Mouse (Mus musculus) hindbrain, embryonic 16.5 days (tissue): ENCODE measurements around the gene Samd4b. TPM values are rescaled to one million over a fixed set of nuclear protein-coding genes. Genes with fewer than 3 reads are reported as not detected.

Source experiments
- ATAC-seq: fragments of 200-750 bp; cut with Nextera tagmentation; 2 replicates; pipeline ENCODE4 v1.8.0; 2017; ENCODE audit warnings: moderate TSS enrichment, moderate library complexity
- H3K27ac ChIP-seq: fragments of 300-500 bp; sonication (generic); 2 replicates; pipeline ENCODE4 v1.5.1; 2014; ENCODE audit warnings: low read depth, mild to moderate bottlenecking, control low read depth, low read length, moderate library complexity
- H3K27me3 ChIP-seq: fragments of 300-500 bp; sonication (generic); replicated peaks from 2 replicates; pipeline ENCODE4 v1.6.1; 2014; ENCODE audit warnings: low read length; ENCODE audit not compliant: control insufficient read depth, insufficient read depth
- H3K36me3 ChIP-seq: fragments of 300-500 bp; sonication (generic); 2 replicates; pipeline ENCODE4 v1.6.1; 2014; ENCODE audit warnings: mild to moderate bottlenecking, low read length, moderate library complexity, mixed read lengths; ENCODE audit not compliant: control insufficient read depth, insufficient read depth
- H3K4me1 ChIP-seq: fragments of 300-500 bp; sonication (generic); 2 replicates; pipeline ENCODE4 v1.6.1; 2014; ENCODE audit warnings: low read depth, low read length; ENCODE audit not compliant: control insufficient read depth, insufficient read depth
- H3K4me2 ChIP-seq: fragments of 300-500 bp; sonication (generic); 2 replicates; pipeline ENCODE4 v1.6.1; 2014; ENCODE audit warnings: mild to moderate bottlenecking, low read length, control low read depth, moderate library complexity
- H3K4me3 ChIP-seq: fragments of 300-500 bp; sonication (generic); 2 replicates; pipeline ENCODE4 v1.5.1; 2014; ENCODE audit warnings: mild to moderate bottlenecking, low read length, control low read depth, moderate library complexity
- H3K9ac ChIP-seq: fragments of 300-500 bp; sonication (generic); 2 replicates; pipeline ENCODE4 v1.6.1; 2014; ENCODE audit warnings: low read depth, mild to moderate bottlenecking, control low read depth, low read length, moderate library complexity
- H3K9me3 ChIP-seq: fragments of 300-500 bp; sonication (generic); 2 replicates; pipeline ENCODE4 v1.6.1; 2014; ENCODE audit warnings: mild to moderate bottlenecking, low read length, moderate library complexity; ENCODE audit not compliant: control insufficient read depth
- WGBS: fragments of 180-500 bp; shearing (Covaris S2); extraction: QIAGEN DNeasy Blood & Tissue Kit; methylation state at CpG from one replicate; pipeline ENCODE4 v1.1.7; 2014; 5-methylcytosine and 5-hydroxymethylcytosine counted together
- polyA plus RNA-seq: library from polyadenylated mRNA; unstranded; fragments of >200 nt; fragmentation: Nextera tagmentation; extraction: Ambion mirVana; gene quantifications from 2 replicates; pipeline ENCODE4 v1.2.1, GENCODE M21; 2015

Gene Samd4b
- polyA plus RNA-seq, 1 experiment from 2014 or later, result 11.1 TPM

DNA sequence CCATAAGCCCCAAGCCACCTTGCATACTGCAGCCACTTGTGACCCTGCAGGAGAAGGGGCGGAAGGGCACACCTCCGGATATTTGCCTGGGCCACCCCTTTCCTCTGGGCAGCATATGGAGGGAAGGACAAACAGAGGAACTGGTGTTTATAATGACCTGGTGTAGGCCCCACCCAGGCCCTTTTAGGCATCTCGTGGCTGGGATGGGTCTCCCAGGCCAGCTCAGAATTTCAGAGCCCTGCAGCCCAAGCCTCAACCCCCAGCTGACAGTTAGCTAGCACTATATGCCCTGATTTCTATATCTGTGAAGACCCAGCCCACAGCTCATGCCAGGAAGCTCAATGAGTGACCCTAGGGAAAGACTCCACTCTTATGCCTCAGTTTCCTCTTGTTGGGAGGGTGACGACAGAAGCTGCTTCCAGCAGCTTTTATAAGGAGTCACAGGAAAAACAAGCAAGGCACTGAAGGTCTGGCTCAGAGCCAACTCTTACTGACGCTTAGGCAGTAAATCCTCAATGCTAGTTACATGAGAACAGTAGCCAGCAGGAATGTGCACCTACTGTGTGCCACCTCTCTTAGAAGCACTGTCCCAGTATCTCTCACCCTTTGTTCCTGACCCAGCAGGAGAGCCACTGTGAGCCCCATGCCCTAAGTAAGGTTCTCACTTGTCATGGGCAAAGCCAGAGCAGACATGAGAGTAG is 26.8 kb downstream of the Samd4b start:
- Histone ChIP-seq H3K4me3 (no peak overlapping the region), H3K27ac (0 out of 2 replicates have a peak overlapping the region, but pooled peaks have one; percentile 12), H3K36me3 (peaks cover 2% of the 10 kb centered on the region), H3K9me3 (no peaks in the 10 kb centered on the region), H3K9ac (no peak overlapping the region), H3K27me3 (no peaks in the 10 kb centered on the region), H3K4me1 (peaks cover 15% of the 10 kb centered on the region), H3K4me2 (no peak overlapping the region)
- WGBS, result 39% methylated on average over 5 of the region's 5 CpGs
- no peak for ATAC-seq

DNA sequence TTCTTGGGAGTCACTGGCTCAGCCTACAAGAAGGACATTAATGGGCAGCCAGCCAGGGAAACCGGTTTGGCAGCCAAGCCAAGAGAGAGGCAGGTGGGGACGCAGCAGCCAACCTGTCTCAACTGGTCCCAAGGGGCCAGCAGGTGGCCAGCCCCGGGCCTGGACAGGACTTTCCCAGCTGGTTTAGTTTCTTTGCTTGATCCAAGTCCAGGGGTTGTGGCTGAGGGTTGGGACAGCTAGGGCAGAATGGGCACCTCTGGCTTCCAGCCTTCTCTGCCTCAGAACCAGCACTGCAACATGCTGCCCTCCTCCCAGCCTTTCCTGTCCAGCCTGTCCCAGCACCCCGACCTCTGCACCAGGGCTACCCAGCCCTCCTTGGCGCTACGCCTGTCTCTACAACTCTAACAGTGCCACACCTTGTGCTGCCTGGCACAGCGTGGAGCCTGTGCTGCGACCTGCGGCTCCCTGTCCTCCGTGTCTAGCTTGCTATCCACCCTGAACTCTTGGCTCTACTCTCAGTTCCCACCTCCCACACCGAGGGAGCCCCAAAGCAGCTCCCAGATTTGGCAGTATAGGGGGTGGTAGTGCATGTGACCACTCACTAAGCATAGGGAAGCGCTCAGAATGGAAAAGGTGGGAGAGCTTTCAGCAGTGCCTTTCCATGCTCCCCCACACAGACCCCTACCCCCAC is 27.5 kb downstream of the Samd4b start:
- Histone ChIP-seq H3K9ac (0 out of 2 replicates have a peak overlapping the region, but pooled peaks have one; percentile 32), H3K4me3 (no peak overlapping the region), H3K4me1 (peaks cover 15% of the 10 kb centered on the region), H3K9me3 (no peaks in the 10 kb centered on the region), H3K36me3 (peaks cover 2% of the 10 kb centered on the region), H3K4me2 (no peak overlapping the region), H3K27me3 (no peaks in the 10 kb centered on the region), H3K27ac (no peak overlapping the region)
- WGBS, result 58% methylated on average over 12 of the region's 12 CpGs
- no peak for ATAC-seq

DNA sequence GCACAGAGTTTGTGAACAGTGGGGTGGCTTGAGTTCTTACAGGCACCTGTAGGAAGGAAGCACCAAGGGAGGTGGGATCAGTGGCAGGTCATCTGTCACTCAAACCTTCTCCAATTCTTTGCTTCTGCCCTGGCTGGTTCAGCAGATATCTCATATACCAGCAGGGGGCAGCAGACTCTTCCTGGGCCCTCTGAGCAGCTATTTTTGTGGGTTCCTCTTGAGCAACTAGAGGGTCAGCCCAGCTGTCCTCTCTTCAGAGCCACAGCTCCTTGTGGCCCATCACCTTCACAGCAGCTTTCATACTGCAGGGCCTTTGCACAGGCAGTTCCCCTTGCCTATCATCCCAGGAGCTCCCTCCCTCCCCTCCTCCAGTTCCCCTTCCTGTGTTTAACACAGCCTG is 29.7 kb downstream of the Samd4b start:
- peaks cover 10% of the 10 kb centered on the region for H3K36me3 ChIP-seq
- no peaks in the 10 kb centered on the region for H3K9me3 ChIP-seq
- H3K27ac ChIP-seq, result no peak overlapping the region
- H3K4me3 ChIP-seq, result no peak overlapping the region
- no peak for ATAC-seq
- H3K9ac ChIP-seq, result no peak overlapping the region
- peaks cover 15% of the 10 kb centered on the region for H3K4me1 ChIP-seq
- no peak overlapping the region for H3K4me2 ChIP-seq
- no peaks in the 10 kb centered on the region for H3K27me3 ChIP-seq

DNA sequence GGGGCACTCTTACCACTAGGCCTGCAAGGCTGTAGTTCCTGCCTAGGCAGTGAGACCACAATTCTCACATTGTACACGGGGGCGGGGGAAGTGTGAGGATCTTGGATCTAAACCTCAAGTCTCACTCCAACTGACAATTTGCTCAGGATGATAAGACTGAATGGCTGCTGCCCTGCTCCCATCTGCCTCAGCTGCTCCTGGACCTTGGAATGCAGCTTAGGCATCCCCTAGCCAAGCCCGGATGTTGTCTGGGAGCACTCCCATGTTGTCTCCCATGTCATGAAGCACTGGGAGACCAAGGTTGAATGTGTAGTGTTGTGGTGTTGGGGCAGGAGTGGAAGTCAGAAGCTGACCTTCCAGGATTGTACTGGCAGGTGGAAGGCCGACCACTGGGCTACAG is 30.4 kb downstream of the Samd4b start:
- Histone ChIP-seq H3K4me2 (no peak overlapping the region), H3K9ac (no peak overlapping the region), H3K9me3 (no peaks in the 10 kb centered on the region), H3K4me3 (no peak overlapping the region), H3K27me3 (no peaks in the 10 kb centered on the region), H3K27ac (no peak overlapping the region), H3K36me3 (peaks cover 10% of the 10 kb centered on the region), H3K4me1 (peaks cover 15% of the 10 kb centered on the region)
- WGBS, result 90% methylated on average over 4 of the region's 4 CpGs
- ATAC-seq, result no peak

DNA sequence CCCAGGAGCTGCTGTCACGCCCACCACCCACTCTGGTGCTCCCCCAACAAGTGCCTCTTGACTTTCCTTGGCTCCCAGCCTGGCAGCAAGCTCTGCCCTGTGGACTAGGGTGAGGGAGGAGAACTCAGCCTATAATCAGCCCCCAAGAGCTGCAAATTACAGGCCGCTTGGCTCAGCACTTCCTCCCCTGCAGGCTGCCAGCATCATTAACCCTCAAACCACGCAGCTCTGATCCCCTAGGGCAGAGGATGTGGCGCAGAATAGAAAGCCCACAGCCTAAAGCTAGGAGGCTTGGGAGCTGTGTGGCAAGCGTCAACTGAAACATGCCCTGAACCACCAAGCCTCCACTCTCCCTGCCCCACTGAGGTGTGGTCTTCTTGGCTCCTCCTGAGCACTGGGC is 32.5 kb downstream of the Samd4b start:
- Histone ChIP-seq H3K4me2 (no peak overlapping the region), H3K4me3 (no peak overlapping the region), H3K9me3 (no peaks in the 10 kb centered on the region), H3K36me3 (peaks cover 13% of the 10 kb centered on the region), H3K9ac (peak overlapping the region; percentile 22; the same call in 1 of the 2 replicates), H3K27me3 (no peaks in the 10 kb centered on the region), H3K4me1 (peaks cover 5% of the 10 kb centered on the region), H3K27ac (no peak overlapping the region)
- 67% methylated on average over 5 of the region's 5 CpGs for WGBS
- ATAC-seq, result no peak

DNA sequence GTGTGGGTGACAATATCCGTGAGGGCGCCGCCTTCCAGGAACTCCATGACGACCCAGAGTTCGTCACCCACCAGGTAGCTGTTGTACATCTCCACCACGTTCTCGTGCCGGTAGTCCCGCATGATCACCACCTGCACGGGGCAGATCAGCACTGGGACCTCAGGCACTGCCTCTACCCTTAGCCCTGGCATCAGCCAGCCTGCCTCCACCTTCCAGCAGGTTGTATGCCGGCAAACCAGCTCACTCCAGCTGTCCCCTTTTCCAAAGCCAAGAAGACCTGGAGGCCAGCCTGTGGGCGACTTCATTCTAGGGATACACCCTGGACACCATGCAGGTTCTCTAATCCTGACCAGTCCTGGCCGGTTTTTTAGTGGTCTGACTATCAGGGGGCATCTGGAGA is 35.0 kb downstream of the Samd4b start:
- H3K27ac ChIP-seq, result no peak overlapping the region
- H3K4me3 ChIP-seq, result no peak overlapping the region
- no peaks in the 10 kb centered on the region for H3K9me3 ChIP-seq
- H3K36me3 ChIP-seq, result peaks cover 22% of the 10 kb centered on the region
- no peak overlapping the region for H3K9ac ChIP-seq
- no peak for ATAC-seq
- no peak overlapping the region for H3K4me2 ChIP-seq
- no peaks in the 10 kb centered on the region for H3K27me3 ChIP-seq
- no peaks in the 10 kb centered on the region for H3K4me1 ChIP-seq
- WGBS, result 92% methylated on average over 13 of the region's 13 CpGs

DNA sequence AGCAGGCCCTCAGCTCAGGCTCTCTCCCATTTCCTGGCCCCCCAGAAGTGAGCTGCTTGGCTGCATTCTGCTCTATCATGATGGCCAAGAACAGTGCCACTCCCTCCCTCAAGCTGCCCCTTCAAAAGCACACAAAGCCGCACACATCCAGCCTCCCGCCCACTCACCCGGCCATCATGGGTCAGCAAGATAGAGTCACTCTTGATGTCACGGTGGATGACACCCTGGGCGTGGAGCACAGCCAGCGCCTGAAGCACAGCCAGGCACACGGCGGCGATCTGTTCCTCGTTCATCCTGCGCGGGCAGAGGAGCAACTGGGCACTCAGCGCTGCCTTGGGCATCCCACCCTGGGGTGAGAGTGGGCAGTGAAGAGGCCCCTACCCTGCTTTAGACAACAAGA is 35.6 kb downstream of the Samd4b start:
- H3K36me3 ChIP-seq, result peaks cover 20% of the 10 kb centered on the region; the same call in 1 of the 2 replicates
- no peak overlapping the region for H3K27ac ChIP-seq
- no peaks in the 10 kb centered on the region for H3K4me1 ChIP-seq
- H3K4me3 ChIP-seq, result no peak overlapping the region
- H3K9ac ChIP-seq, result no peak overlapping the region
- ATAC-seq, result no peak
- H3K27me3 ChIP-seq, result no peaks in the 10 kb centered on the region
- WGBS, result 93% methylated on average over 13 of the region's 13 CpGs
- H3K4me2 ChIP-seq, result no peak overlapping the region
- H3K9me3 ChIP-seq, result no peaks in the 10 kb centered on the region

DNA sequence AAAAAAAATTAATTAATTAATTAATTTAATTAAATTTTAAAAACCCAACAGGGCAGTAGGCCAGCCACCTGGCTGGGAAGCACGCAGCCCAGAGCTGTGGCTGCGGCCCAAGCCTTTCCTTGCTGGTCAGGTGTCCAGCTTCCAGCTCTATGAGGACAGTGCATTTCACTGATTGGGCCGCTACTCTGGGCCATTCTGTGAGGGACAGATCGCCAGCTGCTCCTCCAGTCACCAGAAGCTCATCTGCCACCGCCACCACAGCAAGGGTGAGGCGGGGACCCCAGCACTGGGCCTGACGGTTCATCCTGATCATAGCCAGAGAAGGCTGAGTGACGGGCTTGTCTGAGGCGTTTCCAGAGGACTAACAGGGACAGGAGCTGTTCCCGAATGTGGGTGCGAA is 36.0 kb downstream of the Samd4b start:
- ATAC-seq, result no peak
- Histone ChIP-seq H3K27ac (no peak overlapping the region), H3K36me3 (peaks cover 20% of the 10 kb centered on the region; the same call in 1 of the 2 replicates), H3K9me3 (no peaks in the 10 kb centered on the region), H3K4me1 (no peaks in the 10 kb centered on the region), H3K4me2 (no peak overlapping the region), H3K9ac (no peak overlapping the region), H3K4me3 (no peak overlapping the region), H3K27me3 (no peaks in the 10 kb centered on the region)
- 89% methylated on average over 11 of the region's 11 CpGs for WGBS

DNA sequence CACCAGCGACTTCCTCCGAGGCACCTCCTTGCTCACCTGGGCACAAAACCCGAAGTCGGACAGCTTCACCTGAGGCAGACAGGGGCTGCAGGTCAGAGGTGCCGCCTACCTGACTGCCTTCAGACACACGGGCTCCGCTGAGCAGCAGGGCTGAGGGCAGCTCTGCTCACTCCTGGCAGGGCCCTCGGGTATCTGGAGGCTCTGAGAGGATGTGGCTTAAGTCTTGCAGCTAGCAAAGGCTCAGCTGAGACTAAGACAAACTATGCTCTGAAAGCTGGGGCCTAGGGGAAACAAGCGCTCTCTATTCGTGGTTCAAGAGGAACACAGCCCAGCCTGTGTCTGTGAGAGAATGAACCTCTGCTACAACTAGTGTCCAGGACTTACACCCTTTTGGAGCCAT is 37.1 kb downstream of the Samd4b start:
- ATAC-seq, result no peak
- no peak overlapping the region for H3K4me2 ChIP-seq
- H3K27ac ChIP-seq, result no peak overlapping the region
- peaks cover 20% of the 10 kb centered on the region; the same call in 1 of the 2 replicates for H3K36me3 ChIP-seq
- WGBS, result 94% methylated on average over 10 of the region's 10 CpGs
- H3K9me3 ChIP-seq, result no peaks in the 10 kb centered on the region
- no peaks in the 10 kb centered on the region for H3K27me3 ChIP-seq
- H3K9ac ChIP-seq, result no peak overlapping the region
- no peak overlapping the region for H3K4me3 ChIP-seq
- H3K4me1 ChIP-seq, result no peaks in the 10 kb centered on the region
